Mouse (Mus musculus) lung, postnatal 36 days (tissue): ENCODE data around the gene Drosha.
"Not testable (repeated sequence)": the region's sequence is repeated elsewhere in the genome, so short reads cannot be mapped to it uniquely, and the experiment has no call there.

ENCODE experiments used
- DNase-seq: peaks from one replicate; pipeline ENCODE4 v3.0.0; 2022; ENCODE audit warnings: mixed read lengths

The Drosha gene

GRCm38 (mm10) chr15:12824197-12824952, at the start of gene Drosha, which contains the start of gene 6030458C11Rik:
Drosha (plus strand) TSS chr15:12824815.
6030458C11Rik (minus strand) TSS chr15:12824649.
- DNase-seq = peak; percentile 99

DNA sequence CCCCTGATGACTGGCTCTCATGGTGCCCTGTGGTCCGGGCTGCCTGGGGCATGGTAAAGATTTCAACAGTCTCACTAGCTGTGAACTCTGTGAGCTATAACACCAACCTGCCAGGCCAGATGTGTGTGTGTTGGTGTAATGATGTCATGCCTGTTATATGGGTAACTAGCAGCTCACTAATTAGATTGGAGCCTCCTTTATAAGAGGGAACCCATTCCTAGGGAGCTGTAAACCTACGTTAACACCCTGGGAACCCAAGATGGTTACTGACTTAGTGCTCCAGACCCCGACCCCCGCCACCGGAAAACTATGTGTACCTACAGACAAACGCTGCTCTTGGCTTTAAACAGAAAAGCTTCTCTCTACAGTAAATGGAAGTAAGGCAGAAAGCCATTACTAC, 43.3 kb upstream of the Drosha start:
- DNase-seq = no peak

GRCm38 (mm10) chr15:12781729-12782326, 42.8 kb upstream of the Drosha start:
- DNase-seq = no peak

DNA sequence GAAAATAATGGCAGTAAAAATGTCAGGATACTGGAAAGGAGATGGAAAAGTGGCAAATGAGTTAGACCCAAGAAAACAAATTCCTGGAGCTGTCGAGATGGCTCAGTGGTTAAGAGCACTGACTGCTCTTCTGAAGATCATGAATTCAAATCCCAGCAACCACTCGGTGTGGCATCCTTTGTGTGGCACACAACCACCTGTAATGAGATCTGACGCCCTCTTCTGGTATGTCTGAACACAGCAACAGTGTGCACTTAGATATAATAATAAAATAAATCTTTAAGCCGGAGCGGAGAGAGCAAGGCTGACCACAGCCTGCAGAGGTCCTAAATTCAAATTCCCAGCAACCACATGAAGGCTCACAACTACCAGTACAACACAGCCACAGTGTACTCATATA, 36.1 kb upstream of the Drosha start:
- DNase-seq = no peak

DNA sequence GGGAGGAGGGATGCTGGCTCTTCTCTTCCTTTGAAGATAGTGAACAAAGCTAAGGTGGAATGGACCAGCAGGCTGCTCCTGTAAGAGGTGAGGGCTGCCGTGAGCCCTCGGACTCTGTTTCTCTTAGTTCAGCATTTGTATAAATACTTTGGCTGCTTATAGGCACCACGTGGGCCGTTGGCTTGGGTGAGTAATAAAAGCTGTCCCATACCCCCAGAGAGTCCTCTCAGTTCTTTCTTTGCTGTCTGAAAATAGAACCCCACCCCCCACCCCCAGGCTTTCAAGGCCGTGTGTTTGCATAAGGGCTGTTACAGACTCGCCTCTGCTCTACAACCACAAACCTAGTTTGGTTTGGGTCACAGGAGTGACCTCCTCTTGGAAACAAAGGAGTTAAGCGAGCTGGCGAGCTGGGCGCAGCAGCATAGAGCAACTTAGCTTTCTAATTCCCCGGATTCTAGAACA, 35.2 kb upstream of the Drosha start:
- DNase-seq = no peak

DNA sequence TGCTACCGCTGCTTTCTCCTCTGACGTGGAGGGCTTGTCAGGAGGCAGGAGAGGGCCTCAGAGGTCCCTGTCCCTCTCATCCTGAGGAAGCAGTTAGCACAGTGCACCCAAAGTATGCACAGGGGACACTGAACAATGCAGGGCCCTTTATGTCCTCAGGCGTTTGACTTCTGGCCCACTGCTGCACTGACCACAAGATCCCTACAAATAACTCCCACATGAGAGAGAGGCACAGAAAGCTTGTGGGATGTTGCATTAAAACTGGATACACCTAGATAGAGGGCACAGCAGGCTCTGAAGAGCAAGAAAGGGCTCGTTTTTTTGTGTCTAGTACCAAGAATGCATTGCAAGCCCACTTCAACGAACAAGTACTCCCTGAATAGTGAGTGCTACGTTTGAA, 30.3 kb upstream of the Drosha start:
- no peak for DNase-seq

GRCm38 (mm10) chr15:12795457-12795894, 29.1 kb upstream of the Drosha start:
- DNase-seq = peak; percentile 89

DNA sequence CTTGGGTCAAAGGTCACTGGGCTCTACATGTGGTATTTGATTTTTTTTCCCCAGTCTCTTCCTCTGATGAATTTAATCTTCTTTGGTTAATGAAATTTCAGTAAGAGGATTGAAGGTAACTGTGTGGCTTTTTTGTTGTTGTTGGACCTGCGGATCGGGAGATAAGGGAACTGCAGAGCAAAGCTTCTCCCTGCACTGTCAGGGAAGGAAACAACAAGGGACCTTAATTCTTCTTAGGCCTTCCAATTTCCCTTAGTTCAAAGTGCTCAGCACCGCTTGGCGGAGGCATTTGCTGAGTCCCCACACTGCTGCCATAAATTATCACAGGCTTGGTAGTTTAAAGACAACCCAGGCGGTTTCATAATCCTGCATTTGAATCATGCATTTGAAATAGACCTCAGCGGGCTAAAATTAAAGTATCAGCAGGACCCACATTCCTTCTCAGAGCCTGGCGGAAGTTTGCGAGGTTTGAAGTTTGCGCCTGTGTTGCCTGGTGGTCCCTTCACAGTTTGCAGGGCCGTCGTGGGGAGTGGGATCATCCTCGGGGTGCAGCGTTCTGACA, 28.6 kb upstream of the Drosha start:
- no peak for DNase-seq

- no peak for DNase-seq
These were observed 26.6 kb upstream of the Drosha start for GRCm38 (mm10) chr15:12798043-12798442.

- no peak for DNase-seq
These were observed 24.0 kb upstream of the Drosha start for GRCm38 (mm10) chr15:12800405-12801141.

GRCm38 (mm10) chr15:12801142-12801506, 23.5 kb upstream of the Drosha start:
- DNase-seq = not testable (repeated sequence)

DNA sequence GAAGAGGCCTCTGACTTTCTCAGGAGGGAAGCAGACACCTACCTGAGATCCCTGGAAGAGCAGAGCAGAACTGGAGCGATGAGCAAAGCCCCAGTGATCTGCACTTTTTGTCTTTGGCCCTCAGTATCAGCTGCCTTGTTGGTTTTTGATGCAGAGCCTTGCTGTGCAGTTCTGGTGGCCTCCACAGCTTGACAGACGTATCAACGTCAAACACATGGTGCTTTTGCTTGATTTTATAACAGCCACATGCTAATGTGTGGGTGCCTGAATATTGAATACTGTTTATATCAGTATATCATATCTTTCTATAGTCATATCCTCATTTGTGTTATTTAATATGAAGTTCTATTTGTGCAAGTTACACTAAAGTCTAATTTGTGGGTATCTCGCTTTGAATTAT, 19.5 kb upstream of the Drosha start:
- no peak for DNase-seq

GRCm38 (mm10) chr15:12807088-12807487, 17.5 kb upstream of the Drosha start:
- no peak for DNase-seq

DNA sequence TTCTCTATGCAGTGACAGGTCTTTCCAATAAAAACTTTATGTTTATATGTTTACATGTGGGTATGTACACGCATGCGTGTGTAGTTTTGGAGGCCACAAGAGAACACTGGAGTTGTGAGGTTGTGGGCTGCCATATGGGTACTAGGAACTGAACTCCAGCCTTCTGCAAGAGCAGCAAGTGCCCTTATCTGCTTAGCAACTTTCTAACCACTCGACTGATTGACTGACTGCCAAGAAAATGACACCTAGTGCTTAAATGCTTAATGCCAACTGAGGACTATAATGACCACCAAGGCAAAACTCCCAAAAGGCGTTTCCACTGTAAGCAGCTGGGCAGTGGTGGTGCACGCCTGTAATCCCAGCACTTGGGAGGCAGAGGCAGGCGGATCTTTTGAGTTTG, 15.3 kb upstream of the Drosha start:
- DNase-seq = no peak

- no peak for DNase-seq
These were observed 12.0 kb upstream of the Drosha start for GRCm38 (mm10) chr15:12812646-12813045.

- DNase-seq = no peak
These were observed 7.0 kb upstream of the Drosha start for GRCm38 (mm10) chr15:12817592-12817991.

DNA sequence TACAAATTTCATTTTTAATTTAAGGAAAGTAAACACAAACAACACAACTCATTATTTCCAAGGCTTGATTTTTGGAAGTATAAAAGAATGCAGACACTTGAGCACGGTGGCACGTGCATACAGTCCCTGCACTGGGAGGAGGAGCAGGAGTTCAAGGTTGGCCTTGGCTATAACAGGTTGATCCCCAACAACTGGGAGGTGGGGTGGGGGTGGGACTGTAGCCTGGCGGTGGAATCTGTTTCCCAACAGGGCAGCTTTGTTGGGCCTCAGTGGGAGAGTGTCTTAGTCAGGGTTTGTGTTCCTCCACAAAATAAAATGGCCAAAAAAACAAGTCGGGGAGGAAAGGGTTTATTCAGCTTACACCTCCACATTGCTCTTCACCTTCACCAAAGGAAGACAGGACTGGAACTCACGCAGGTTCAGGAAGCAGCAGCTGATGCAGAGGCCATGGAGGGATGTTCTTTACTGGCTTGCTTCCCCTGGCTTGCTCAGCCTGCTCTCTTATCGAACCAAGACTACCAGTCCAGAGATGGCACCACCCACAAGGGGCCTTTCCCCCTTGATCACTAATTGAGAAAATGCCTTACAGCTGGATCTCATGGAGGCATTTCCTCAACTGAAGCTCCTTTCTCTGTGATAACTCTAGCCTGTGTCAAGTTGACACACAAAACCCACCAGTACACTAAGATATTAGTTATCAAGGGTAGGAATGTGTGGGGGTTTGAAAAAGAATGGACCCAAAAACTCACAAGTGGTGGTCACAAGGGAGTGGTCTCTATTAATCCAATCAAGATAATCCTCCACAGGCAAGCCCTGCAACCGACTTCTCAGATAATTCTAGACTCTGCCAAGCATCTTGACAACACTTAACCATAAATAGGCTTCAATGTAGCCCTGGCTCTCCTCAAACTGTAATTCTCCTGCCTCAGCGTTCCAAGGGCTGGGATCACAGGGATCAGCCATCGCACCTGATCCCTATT, 1.9 kb upstream of the Drosha start:
- DNase-seq = no peak

- DNase-seq = no peak
These were observed 1.0 kb upstream of the Drosha start for GRCm38 (mm10) chr15:12823455-12824119.

DNA sequence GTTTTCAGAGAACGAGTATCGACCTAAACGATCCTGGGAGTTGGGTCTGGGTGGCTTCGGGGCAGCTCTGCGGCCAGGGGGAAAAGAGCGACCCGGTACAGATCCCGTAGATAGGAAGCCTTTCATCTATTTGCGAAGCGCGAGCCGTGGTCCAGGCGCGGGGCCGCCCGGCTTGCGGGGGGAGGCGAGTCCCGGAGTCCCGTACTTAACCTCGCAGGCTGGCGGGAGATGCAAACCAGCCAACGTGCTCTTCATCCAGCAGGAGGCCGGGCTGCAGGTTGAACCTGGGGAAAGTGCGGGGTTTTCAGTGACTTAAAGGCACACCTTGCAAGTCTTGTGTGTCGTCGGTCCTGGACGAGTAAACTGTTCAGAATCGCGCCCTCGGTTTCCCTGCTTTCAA, 350 bp downstream of the Drosha start:
- no peak for DNase-seq

- no peak for DNase-seq
These were observed 793 bp downstream of the Drosha start for GRCm38 (mm10) chr15:12825408-12825807.

DNA sequence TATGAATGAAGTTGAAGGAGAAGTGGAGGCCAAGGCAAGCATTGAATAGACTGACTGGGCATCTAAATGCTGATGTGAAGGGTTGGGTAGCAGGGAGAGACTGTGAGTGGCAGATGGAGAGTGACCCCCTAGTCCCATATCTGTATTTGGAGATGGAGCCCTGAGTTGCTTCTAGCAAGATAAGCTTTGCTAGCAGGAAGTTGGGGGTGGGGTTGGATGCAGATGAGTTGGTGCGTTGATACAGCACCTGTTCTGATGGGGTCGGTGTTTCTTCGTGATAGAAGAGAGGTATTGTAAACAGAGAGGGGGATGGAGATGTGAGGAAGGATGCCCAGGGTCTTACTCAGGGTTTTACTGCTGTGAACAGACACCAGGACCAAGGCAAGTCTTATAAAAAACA, 5.3 kb downstream of the Drosha start:
- no peak for DNase-seq

DNA sequence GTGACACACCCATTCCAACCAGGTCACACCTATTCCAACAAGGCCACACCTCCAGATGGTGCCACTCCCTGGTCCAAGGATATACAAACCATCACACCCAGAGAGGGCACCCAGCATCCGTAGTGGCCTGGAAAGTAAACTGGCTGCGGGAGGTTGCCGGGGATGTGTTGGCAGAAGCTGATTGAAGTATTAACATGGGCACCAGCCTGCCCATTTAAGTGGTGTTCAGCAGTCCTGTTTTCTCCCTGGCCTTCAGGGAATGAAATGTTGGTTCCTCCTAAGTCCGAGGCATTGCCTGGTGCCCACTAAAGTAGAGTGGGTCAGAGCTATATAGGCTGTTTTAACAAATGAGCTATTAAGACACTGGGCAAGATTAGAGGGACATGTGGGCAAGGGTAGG, 8.0 kb downstream of the Drosha start:
- no peak for DNase-seq
